Mouse (Mus musculus): ENCODE results near the gene Rrp9. TPM values are rescaled to one million over a fixed set of nuclear protein-coding genes. Genes with fewer than 3 reads are reported as not detected.

The Rrp9 gene
- polyA plus RNA-seq, 1 experiment from 2014 or later, result 43.2 TPM

DNA sequence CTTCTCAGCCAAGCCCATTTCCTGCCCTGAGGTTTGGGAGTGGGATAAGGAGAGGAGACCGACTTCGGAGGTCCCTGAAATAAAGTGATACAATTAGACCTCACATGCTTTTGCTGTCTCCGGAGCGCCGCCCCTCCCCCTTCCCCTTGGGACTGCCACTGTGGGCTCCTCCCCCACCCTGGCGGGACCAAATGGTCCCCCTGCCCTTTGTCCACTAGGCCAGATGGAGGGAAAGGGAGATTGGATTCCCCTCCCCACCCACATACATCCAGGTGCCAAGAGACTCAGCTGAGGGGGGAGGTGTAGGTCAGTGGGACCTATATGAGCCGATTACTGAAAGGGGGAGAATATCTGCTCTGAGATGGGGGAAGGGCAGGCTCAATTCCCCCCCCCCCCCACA is 22.9 kb upstream of the Rrp9 start:
- Histone ChIP-seq H3K9me3 (replicated peaks; ENCODE audit: control insufficient read depth, low read length) (no peaks in the 10 kb centered on the region), H3K4me1 (ENCODE audit: control insufficient read depth, insufficient read depth, low read length) (peaks cover 32% of the 10 kb centered on the region), H3K27me3 (ENCODE audit: control insufficient read depth, insufficient read depth, low read length) (no peaks in the 10 kb centered on the region), H3K4me3 (ENCODE audit: low read depth, low read length) (peak overlapping the region; percentile 84), H3K27ac (replicated peaks; ENCODE audit: low read depth, low read length) (peak overlapping the region; percentile 93), H3K4me2 (ENCODE audit: low read depth, low read length) (peak overlapping the region; percentile 96), H3K36me3 (replicated peaks; ENCODE audit: control insufficient read depth, insufficient read depth, low read depth, low read length) (no peaks in the 10 kb centered on the region), H3K9ac (replicated peaks; ENCODE audit: low read length) (peak overlapping the region; percentile 83)
- 0 out of 2 replicates have a peak, but pooled peaks have one; percentile 1 for ATAC-seq (replicated peaks; ENCODE audit: insufficient number of reproducible peaks, low FRiP score, low TSS enrichment, low read depth)
- peak; percentile 68 for DNase-seq (ENCODE audit: low spot score)
- 0% methylated on average over 7 of the region's 7 CpGs for WGBS

DNA sequence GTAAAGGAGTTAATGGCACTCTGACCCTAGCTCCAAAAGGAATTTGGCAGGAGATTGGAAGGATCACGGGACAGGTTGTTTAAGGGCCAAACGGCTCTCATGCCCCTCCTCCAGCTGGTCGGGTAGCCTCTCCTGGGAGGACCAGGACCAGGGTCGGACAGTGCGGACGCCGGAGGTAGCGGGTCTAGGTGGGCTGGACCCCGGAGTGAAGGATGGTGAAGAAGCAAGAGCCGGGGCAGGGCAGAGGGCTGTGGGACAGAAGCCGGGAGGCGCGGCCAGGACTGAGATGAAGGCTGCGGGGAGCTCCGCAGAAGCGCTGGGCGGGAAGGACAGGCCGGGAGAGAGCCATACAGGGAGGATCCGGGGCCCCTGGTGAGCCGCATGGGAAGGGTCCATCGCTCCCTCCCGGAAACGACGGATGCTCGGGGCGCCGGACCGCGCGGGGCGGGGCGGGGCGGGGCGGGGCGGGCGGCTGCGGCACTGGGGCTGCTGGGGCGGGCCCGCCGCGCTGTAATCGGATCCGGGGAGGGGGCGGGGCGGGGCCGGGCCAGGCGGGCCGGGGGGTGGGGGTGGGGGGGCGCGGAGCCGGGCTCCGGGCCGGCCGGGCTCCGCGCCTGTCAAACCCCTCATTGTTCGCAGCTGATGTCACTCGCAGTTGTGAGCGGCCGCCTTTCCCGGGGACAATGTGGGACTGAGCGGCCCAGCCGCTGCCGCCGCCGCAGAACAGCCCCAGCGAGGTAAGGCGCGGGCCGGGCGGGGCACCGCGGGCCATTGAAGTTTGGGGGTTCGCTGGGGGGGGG is 22.3 kb upstream of the Rrp9 start, which contains the start of gene Pcbp4:
TSS of gene Pcbp4 (plus strand) at position 21 of the 800 bp plus-strand sequence.
- Histone ChIP-seq H3K9ac (replicated peaks; ENCODE audit: low read length) (peak within 1 kb of the TSS; percentile 83), H3K9me3 (replicated peaks; ENCODE audit: control insufficient read depth, low read length) (no peaks in the 10 kb centered on the region), H3K27me3 (ENCODE audit: control insufficient read depth, insufficient read depth, low read length) (no peaks in the 10 kb centered on the region), H3K27ac (replicated peaks; ENCODE audit: low read depth, low read length) (peak within 1 kb of the TSS; percentile 93), H3K36me3 (replicated peaks; ENCODE audit: control insufficient read depth, insufficient read depth, low read depth, low read length) (no peaks in the 10 kb centered on the region), H3K4me2 (ENCODE audit: low read depth, low read length) (peak within 1 kb of the TSS; percentile 96), H3K4me1 (ENCODE audit: control insufficient read depth, insufficient read depth, low read length) (peaks cover 29% of the 10 kb centered on the region), H3K4me3 (ENCODE audit: low read depth, low read length) (peak within 1 kb of the TSS; percentile 84)
- DNase-seq (ENCODE audit: low spot score) (peak; percentile 83), ATAC-seq (replicated peaks; ENCODE audit: insufficient number of reproducible peaks, low FRiP score, low TSS enrichment, low read depth) (peak; percentile 57)
- WGBS, result under 1% methylated on average over 35 of the region's 74 CpGs

DNA sequence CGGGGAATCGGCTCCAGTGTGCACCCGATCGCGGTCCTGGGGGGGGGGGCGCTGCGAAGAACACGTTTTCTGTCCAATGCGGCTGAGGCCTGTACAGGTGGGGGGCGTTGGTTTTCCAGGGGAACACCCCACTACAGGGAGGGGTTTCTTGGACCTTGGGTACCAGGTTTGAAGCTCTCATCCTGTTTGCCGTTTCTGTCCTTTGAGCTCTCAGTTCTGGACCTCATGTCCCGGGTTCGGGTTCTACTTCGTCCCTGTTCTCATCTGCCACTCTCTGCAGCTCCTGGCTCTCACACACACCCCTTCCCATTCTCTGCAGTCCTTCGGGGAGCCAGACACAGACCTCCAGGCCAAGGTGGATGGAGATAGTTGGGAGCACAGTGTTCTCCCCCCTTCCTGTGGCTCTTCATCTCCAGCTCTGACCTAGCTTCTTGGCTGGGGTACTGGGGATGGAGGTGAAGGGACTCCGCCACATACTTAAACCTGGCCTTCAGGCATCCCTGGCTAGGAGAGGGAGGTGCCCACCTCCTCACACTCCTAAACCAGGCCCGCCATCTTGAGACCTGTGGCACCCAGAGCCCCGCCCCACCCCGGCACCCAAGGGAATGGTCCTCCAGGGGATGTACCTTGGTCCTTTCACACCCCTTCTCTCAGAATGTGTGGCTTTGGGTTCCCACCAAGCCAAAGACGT is 21.5 kb upstream of the Rrp9 start:
- ATAC-seq (replicated peaks; ENCODE audit: insufficient number of reproducible peaks, low FRiP score, low TSS enrichment, low read depth) (0 out of 2 replicates have a peak, but pooled peaks have one; percentile 0), DNase-seq (ENCODE audit: low spot score) (peak; percentile 56)
- peak overlapping the region; percentile 93 for H3K27ac ChIP-seq (replicated peaks; ENCODE audit: low read depth, low read length)
- H3K9me3 ChIP-seq (replicated peaks; ENCODE audit: control insufficient read depth, low read length), result no peaks in the 10 kb centered on the region
- H3K4me2 ChIP-seq (ENCODE audit: low read depth, low read length), result peak overlapping the region; percentile 96
- H3K4me3 ChIP-seq (ENCODE audit: low read depth, low read length), result peak overlapping the region; percentile 84
- H3K9ac ChIP-seq (replicated peaks; ENCODE audit: low read length), result peak overlapping the region; percentile 83
- H3K36me3 ChIP-seq (replicated peaks; ENCODE audit: control insufficient read depth, insufficient read depth, low read depth, low read length), result no peaks in the 10 kb centered on the region
- peaks cover 30% of the 10 kb centered on the region for H3K4me1 ChIP-seq (ENCODE audit: control insufficient read depth, insufficient read depth, low read length)
- H3K27me3 ChIP-seq (ENCODE audit: control insufficient read depth, insufficient read depth, low read length), result no peaks in the 10 kb centered on the region
- under 1% methylated on average over 13 of the region's 20 CpGs for WGBS

DNA sequence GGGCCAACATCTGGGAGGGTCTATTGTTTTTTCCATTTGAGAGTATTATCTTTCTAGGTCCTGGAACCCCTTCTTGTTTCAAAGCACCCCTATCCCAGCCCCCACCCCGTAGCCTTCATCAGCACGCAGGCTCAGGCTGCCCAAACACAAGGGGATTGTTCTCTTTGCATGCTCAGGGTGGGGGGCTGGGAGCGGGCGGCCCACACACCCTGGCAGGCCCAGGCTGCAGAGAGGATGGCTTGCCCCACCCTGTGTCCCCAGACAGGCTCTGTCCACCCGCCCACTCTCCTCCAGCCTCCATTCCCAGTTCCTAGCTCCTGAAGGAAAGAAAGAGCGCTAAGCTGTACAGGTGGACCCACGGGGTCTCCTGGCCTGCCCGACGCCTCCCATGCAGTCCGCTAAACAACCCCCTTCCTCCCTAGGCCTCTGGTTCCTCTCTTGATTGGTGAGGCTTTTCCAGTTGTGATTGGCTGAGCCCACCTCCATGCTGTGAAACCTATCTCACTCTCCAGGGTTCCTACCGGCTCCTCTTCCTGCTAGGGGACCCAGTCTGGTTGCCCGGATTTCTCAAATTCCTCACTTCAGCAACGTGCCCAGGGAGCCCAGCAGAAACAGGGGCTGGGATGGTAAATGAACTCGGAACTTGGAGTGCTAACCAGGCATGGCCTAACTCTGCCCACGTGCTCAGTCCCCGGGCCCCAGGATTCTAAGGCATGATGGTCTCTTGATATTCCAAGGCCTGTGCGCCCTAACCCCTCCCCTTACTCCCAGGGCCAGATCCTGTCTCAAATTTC is 20.7 kb upstream of the Rrp9 start:
- Histone ChIP-seq H3K9ac (replicated peaks; ENCODE audit: low read length) (peak overlapping the region; percentile 83), H3K27ac (replicated peaks; ENCODE audit: low read depth, low read length) (peak overlapping the region; percentile 93), H3K9me3 (replicated peaks; ENCODE audit: control insufficient read depth, low read length) (no peaks in the 10 kb centered on the region), H3K4me1 (ENCODE audit: control insufficient read depth, insufficient read depth, low read length) (peaks cover 30% of the 10 kb centered on the region), H3K4me2 (ENCODE audit: low read depth, low read length) (peak overlapping the region; percentile 96), H3K36me3 (replicated peaks; ENCODE audit: control insufficient read depth, insufficient read depth, low read depth, low read length) (no peaks in the 10 kb centered on the region), H3K4me3 (ENCODE audit: low read depth, low read length) (peak overlapping the region; percentile 84), H3K27me3 (ENCODE audit: control insufficient read depth, insufficient read depth, low read length) (no peaks in the 10 kb centered on the region)
- ATAC-seq (replicated peaks; ENCODE audit: insufficient number of reproducible peaks, low FRiP score, low TSS enrichment, low read depth), result no peak; the same call in 1 of the 2 replicates
- peak; percentile 77 for DNase-seq (ENCODE audit: low spot score)
- WGBS, result under 1% methylated on average over 17 of the region's 17 CpGs

DNA sequence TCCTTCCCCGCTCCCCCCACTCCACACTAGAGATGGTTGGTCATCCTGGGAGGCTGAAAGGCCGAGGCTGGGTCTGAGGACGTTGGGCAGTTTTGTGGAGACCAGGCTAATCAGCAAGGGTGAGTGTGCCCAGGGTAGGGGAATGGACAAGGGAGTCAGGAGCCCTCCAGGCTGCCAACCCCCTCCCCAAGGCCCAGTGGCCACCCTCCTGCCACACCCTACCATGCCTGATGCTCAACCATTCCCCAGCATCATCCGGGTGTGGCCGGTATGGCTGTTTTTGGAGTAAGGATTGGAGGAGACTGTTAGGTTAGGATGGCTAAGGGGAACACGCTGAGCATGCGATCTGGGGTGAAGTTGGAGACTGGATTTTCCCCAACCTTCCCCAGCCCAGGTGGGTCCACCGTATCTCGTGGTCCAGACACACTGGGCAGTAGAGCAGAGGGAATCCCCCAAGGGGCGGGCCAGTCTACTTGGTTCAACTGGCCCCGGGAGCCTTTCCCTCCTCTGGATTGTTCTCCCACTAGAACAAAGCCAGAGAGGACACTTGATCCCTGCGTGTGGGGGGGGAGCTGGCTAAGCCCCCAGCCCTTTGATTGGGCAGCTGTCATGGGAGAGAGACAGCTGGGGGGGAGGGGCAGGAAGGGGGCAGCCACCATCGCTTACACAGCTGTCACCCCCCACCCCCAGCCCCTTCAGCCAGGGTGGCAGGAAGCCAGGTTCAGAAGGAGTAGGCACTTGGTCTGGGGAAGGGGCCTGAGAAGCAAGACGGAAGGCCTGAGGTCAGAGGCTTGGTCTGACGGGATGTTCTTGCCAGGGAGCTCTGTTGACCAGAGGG is 19.2 kb upstream of the Rrp9 start:
- Histone ChIP-seq H3K36me3 (replicated peaks; ENCODE audit: control insufficient read depth, insufficient read depth, low read depth, low read length) (peaks cover 3% of the 10 kb centered on the region; the same call in 1 of the 2 replicates), H3K27ac (replicated peaks; ENCODE audit: low read depth, low read length) (peak overlapping the region; percentile 93), H3K27me3 (ENCODE audit: control insufficient read depth, insufficient read depth, low read length) (no peaks in the 10 kb centered on the region), H3K9ac (replicated peaks; ENCODE audit: low read length) (peak overlapping the region; percentile 83), H3K4me3 (ENCODE audit: low read depth, low read length) (peak overlapping the region; percentile 84), H3K9me3 (replicated peaks; ENCODE audit: control insufficient read depth, low read length) (no peaks in the 10 kb centered on the region), H3K4me2 (ENCODE audit: low read depth, low read length) (peak overlapping the region; percentile 96), H3K4me1 (ENCODE audit: control insufficient read depth, insufficient read depth, low read length) (peaks cover 26% of the 10 kb centered on the region)
- peak; percentile 73 for DNase-seq (ENCODE audit: low spot score)
- WGBS, result 28% methylated on average over 13 of the region's 15 CpGs
- ATAC-seq (replicated peaks; ENCODE audit: insufficient number of reproducible peaks, low FRiP score, low TSS enrichment, low read depth), result 0 out of 2 replicates have a peak, but pooled peaks have one; percentile 1

DNA sequence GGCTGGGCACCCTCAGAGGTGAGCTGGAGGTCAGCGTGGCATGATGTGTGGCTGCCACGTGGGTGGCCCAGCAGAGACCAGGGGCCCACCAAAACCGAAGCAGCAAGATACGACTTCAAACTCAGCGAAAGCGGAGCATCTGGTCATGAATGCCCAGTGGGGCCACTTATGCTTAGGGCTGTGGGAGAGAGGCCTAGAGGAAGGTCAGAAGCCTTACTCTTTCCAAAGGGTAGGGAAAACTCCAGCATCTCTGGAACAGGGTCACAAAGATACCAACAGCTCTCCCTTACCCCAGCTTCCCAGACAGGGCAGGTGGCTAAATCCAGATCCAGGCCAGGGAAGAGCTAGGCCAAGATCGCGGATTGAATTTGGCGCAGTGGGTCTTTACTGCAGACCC is 18.6 kb upstream of the Rrp9 start:
- DNase-seq (ENCODE audit: low spot score) (peak; percentile 45), ATAC-seq (replicated peaks; ENCODE audit: insufficient number of reproducible peaks, low FRiP score, low TSS enrichment, low read depth) (no peak)
- H3K4me2 ChIP-seq (ENCODE audit: low read depth, low read length), result peak overlapping the region; percentile 96
- H3K4me3 ChIP-seq (ENCODE audit: low read depth, low read length), result peak overlapping the region; percentile 84
- 43% methylated on average over 9 of the region's 9 CpGs for WGBS
- H3K27ac ChIP-seq (replicated peaks; ENCODE audit: low read depth, low read length), result peak overlapping the region; percentile 93
- H3K36me3 ChIP-seq (replicated peaks; ENCODE audit: control insufficient read depth, insufficient read depth, low read depth, low read length), result peaks cover 3% of the 10 kb centered on the region; the same call in 1 of the 2 replicates
- H3K9ac ChIP-seq (replicated peaks; ENCODE audit: low read length), result peak overlapping the region; percentile 83
- H3K4me1 ChIP-seq (ENCODE audit: control insufficient read depth, insufficient read depth, low read length), result peaks cover 26% of the 10 kb centered on the region
- H3K9me3 ChIP-seq (replicated peaks; ENCODE audit: control insufficient read depth, low read length), result no peaks in the 10 kb centered on the region
- H3K27me3 ChIP-seq (ENCODE audit: control insufficient read depth, insufficient read depth, low read length), result no peaks in the 10 kb centered on the region

DNA sequence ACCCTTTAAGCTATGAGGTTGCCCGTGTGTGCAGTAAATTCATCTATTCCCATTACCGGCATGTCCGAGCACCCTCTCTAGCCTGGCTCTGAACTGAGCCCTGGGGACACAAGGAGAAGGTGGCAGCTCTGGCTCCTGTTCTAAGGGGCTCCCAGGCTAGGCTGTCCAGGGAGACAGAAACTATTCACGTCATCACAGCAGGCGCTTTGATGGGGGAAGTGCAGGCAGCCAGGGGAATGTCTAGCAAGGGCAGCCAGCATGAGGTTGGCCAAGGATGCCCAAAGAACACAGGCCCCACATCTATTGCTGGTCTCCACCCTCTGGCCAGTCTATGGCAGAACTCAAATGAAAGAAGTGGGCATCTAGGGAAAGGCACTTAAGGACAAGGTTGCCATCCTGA is 17.8 kb upstream of the Rrp9 start:
- no peak overlapping the region; the same call in 1 of the 2 replicates for H3K9ac ChIP-seq (replicated peaks; ENCODE audit: low read length)
- peaks cover 26% of the 10 kb centered on the region for H3K4me1 ChIP-seq (ENCODE audit: control insufficient read depth, insufficient read depth, low read length)
- ATAC-seq (replicated peaks; ENCODE audit: insufficient number of reproducible peaks, low FRiP score, low TSS enrichment, low read depth), result no peak
- DNase-seq (ENCODE audit: low spot score), result no peak
- H3K9me3 ChIP-seq (replicated peaks; ENCODE audit: control insufficient read depth, low read length), result no peaks in the 10 kb centered on the region
- H3K27me3 ChIP-seq (ENCODE audit: control insufficient read depth, insufficient read depth, low read length), result no peaks in the 10 kb centered on the region
- peak overlapping the region; percentile 19; the same call in 1 of the 2 replicates for H3K4me2 ChIP-seq (ENCODE audit: low read depth, low read length)
- no peak overlapping the region for H3K27ac ChIP-seq (replicated peaks; ENCODE audit: low read depth, low read length)
- peaks cover 5% of the 10 kb centered on the region for H3K36me3 ChIP-seq (replicated peaks; ENCODE audit: control insufficient read depth, insufficient read depth, low read depth, low read length)
- no peak overlapping the region; the same call in 1 of the 2 replicates for H3K4me3 ChIP-seq (ENCODE audit: low read depth, low read length)
- 76% methylated on average over 5 of the region's 5 CpGs for WGBS
